Mouse (Mus musculus): ENCODE data around the gene Gm17654. TPM values are rescaled to one million over a fixed set of nuclear protein-coding genes. Genes with fewer than 3 reads are reported as not detected.
"Not testable (repeated sequence)": the region's sequence is repeated elsewhere in the genome, so short reads cannot be mapped to it uniquely, and the experiment has no call there.

Gene Gm17654
- polyA plus RNA-seq (2012; fragmentation: generic; extraction: Trizol) = not detected
- long read RNA-seq, experiment 1 = 0 reads
- long read RNA-seq, experiment 2 = 0 reads

- not testable (repeated sequence) for H3K4me3 ChIP-seq (ENCODE audit: insufficient read depth, poor library complexity, severe bottlenecking); H3K79me3 ChIP-seq (ENCODE audit: low read depth); H3ac ChIP-seq (ENCODE audit: control insufficient read depth, insufficient read length, low read depth); H3K79me2 ChIP-seq (ENCODE audit: control insufficient read depth, insufficient read depth); H3K36me3 ChIP-seq (ENCODE audit: control insufficient read depth, insufficient read depth); H3K27me3 ChIP-seq (ENCODE audit: control insufficient read depth, insufficient read depth, insufficient read length)
These were observed at the start of gene Gm17654 for GRCm38 (mm10) chr14:43579046-43579445. Gene Gm17654, minus strand, starts transcription at chr14:43579146.

DNA sequence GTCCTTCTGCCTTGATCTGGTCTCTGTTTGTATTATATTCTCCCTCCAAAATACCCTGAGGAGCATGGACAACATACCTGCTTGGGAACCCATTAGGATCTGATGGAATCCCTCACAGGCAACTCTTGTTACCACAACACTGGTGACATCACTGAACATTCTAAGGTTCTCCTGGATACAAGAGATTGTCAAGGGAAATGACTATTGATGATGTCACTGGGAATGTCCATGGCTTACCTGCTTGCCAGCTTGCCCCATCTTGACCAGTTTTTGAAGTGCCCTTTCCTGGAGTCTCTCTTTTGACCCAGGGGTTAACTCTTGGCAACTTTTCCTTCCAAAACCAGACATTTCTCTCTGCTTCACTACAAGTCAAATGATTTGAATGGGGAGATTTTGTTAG lies 29.0 kb upstream of the Gm17654 start, which contains the start of gene Gm10375:
Gene Gm10375 (minus strand): TSS at position 101 of the 400 bp plus-strand sequence.
- not testable (repeated sequence) for H3K79me2 ChIP-seq (ENCODE audit: control insufficient read depth, insufficient read depth); H3K27me3 ChIP-seq (ENCODE audit: control insufficient read depth, insufficient read depth, insufficient read length); H3ac ChIP-seq (ENCODE audit: control insufficient read depth, insufficient read length, low read depth); H3K79me3 ChIP-seq (ENCODE audit: low read depth); H3K4me3 ChIP-seq (ENCODE audit: insufficient read depth, poor library complexity, severe bottlenecking); H3K36me3 ChIP-seq (ENCODE audit: control insufficient read depth, insufficient read depth)

GRCm38 (mm10) chr14:43577969-43578368 lies 977 bp downstream of the Gm17654 start:
- not testable (repeated sequence) for H3K79me2 ChIP-seq (ENCODE audit: control insufficient read depth, insufficient read depth); H3K79me3 ChIP-seq (ENCODE audit: low read depth); H3K36me3 ChIP-seq (ENCODE audit: control insufficient read depth, insufficient read depth); H3K27me3 ChIP-seq (ENCODE audit: control insufficient read depth, insufficient read depth, insufficient read length); H3ac ChIP-seq (ENCODE audit: control insufficient read depth, insufficient read length, low read depth); H3K4me3 ChIP-seq (ENCODE audit: insufficient read depth, poor library complexity, severe bottlenecking)

DNA sequence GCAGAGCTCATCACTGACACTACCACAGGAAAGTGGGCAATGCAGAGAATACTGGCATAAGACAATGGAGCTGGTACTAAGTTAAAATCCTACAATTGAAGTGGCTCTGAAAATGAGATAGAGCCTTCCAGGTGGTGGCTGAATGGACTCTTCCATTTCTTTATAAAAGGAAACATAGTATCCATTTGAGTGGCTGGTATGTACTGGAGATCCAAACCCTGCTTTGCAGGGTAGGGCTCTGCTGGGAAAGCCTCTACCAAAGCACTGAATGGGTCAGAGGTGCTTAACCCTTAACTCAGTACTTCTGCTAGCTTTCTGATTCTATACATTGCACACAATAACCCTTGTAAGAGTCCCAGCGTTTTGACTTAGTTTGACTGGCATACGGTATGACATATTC lies 26.7 kb downstream of the Gm17654 start:
- not testable (repeated sequence) for H3K79me3 ChIP-seq (ENCODE audit: low read depth); H3K27me3 ChIP-seq (ENCODE audit: control insufficient read depth, insufficient read depth, insufficient read length); H3K79me2 ChIP-seq (ENCODE audit: control insufficient read depth, insufficient read depth); H3ac ChIP-seq (ENCODE audit: control insufficient read depth, insufficient read length, low read depth); H3K36me3 ChIP-seq (ENCODE audit: control insufficient read depth, insufficient read depth); H3K4me3 ChIP-seq (ENCODE audit: insufficient read depth, poor library complexity, severe bottlenecking)

GRCm38 (mm10) chr14:43546281-43546680 lies 32.7 kb downstream of the Gm17654 start:
- not testable (repeated sequence) for H3ac ChIP-seq (ENCODE audit: control insufficient read depth, insufficient read length, low read depth); H3K36me3 ChIP-seq (ENCODE audit: control insufficient read depth, insufficient read depth)

GRCm38 (mm10) chr14:43543276-43543675 lies 35.7 kb downstream of the Gm17654 start, which contains the start of gene Gm5799:
Gene Gm5799, plus strand, starts transcription at chr14:43543576.
- not testable (repeated sequence) for H3K79me3 ChIP-seq (ENCODE audit: low read depth)

More at GRCm38 (mm10) chr14:43546281-43546680, 32.7 kb downstream of the Gm17654 start:
- H3K4me3 ChIP-seq (ENCODE audit: insufficient read depth, poor library complexity, severe bottlenecking); H3K27me3 ChIP-seq (ENCODE audit: control insufficient read depth, insufficient read depth, insufficient read length); H3K79me2 ChIP-seq (ENCODE audit: control insufficient read depth, insufficient read depth); H3K79me3 ChIP-seq (ENCODE audit: low read depth): not testable (repeated sequence)

GRCm38 (mm10) chr14:43538144-43538543 lies 40.8 kb downstream of the Gm17654 start:
- H3K79me3 ChIP-seq (ENCODE audit: low read depth); H3K79me2 ChIP-seq (ENCODE audit: control insufficient read depth, insufficient read depth); H3K27me3 ChIP-seq (ENCODE audit: control insufficient read depth, insufficient read depth, insufficient read length); H3ac ChIP-seq (ENCODE audit: control insufficient read depth, insufficient read length, low read depth); H3K36me3 ChIP-seq (ENCODE audit: control insufficient read depth, insufficient read depth); H3K4me3 ChIP-seq (ENCODE audit: insufficient read depth, poor library complexity, severe bottlenecking): not testable (repeated sequence)

More at GRCm38 (mm10) chr14:43543276-43543675, 35.7 kb downstream of the Gm17654 start, which contains the start of gene Gm5799:
- H3K4me3 ChIP-seq (ENCODE audit: insufficient read depth, poor library complexity, severe bottlenecking); H3K79me2 ChIP-seq (ENCODE audit: control insufficient read depth, insufficient read depth); H3K27me3 ChIP-seq (ENCODE audit: control insufficient read depth, insufficient read depth, insufficient read length); H3ac ChIP-seq (ENCODE audit: control insufficient read depth, insufficient read length, low read depth); H3K36me3 ChIP-seq (ENCODE audit: control insufficient read depth, insufficient read depth): not testable (repeated sequence)

DNA sequence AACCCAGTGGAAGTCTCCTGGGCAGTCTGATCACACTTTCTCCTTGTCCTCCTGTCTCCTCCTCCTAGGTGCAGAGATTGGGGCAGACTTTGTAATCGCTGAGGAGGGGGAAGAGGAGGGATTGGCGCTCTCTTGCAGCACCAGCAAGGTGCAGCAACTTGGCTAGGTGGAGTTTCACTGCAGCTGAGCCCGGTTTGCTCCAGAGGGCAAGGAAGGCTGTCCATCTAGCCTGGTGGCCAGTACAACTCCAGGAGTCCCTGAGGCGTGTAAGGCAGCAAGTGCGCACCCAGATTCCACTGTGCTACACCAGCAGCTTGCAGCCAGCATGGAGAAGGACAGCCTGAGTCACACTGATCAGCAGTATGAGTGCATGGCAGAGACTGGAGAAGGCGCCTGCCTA lies 46.6 kb downstream of the Gm17654 start:
- not testable (repeated sequence) for H3ac ChIP-seq (ENCODE audit: control insufficient read depth, insufficient read length, low read depth); H3K79me3 ChIP-seq (ENCODE audit: low read depth); H3K27me3 ChIP-seq (ENCODE audit: control insufficient read depth, insufficient read depth, insufficient read length); H3K36me3 ChIP-seq (ENCODE audit: control insufficient read depth, insufficient read depth); H3K4me3 ChIP-seq (ENCODE audit: insufficient read depth, poor library complexity, severe bottlenecking); H3K79me2 ChIP-seq (ENCODE audit: control insufficient read depth, insufficient read depth)

DNA sequence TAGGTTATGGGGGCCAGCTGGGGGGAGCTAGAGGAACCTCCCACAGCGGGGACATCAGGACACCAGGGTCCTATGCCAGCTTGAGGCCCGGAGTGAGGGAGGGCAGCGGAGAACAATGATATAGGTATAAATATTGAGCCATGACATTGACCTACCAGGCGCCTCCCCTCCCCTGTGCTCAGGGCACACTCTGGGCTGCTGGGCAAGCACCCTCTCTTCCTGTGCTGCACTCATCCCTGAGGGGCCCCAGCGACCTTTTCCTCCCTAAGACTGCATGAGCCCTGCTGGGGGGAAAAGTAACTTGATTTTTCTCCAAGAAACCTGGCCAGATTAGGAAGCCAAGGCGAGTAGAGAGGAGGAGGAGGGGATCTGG lies 46.9 kb downstream of the Gm17654 start:
- H3K79me3 ChIP-seq (ENCODE audit: low read depth); H3K36me3 ChIP-seq (ENCODE audit: control insufficient read depth, insufficient read depth); H3K79me2 ChIP-seq (ENCODE audit: control insufficient read depth, insufficient read depth); H3K4me3 ChIP-seq (ENCODE audit: insufficient read depth, poor library complexity, severe bottlenecking); H3K27me3 ChIP-seq (ENCODE audit: control insufficient read depth, insufficient read depth, insufficient read length); H3ac ChIP-seq (ENCODE audit: control insufficient read depth, insufficient read length, low read depth): not testable (repeated sequence)

DNA sequence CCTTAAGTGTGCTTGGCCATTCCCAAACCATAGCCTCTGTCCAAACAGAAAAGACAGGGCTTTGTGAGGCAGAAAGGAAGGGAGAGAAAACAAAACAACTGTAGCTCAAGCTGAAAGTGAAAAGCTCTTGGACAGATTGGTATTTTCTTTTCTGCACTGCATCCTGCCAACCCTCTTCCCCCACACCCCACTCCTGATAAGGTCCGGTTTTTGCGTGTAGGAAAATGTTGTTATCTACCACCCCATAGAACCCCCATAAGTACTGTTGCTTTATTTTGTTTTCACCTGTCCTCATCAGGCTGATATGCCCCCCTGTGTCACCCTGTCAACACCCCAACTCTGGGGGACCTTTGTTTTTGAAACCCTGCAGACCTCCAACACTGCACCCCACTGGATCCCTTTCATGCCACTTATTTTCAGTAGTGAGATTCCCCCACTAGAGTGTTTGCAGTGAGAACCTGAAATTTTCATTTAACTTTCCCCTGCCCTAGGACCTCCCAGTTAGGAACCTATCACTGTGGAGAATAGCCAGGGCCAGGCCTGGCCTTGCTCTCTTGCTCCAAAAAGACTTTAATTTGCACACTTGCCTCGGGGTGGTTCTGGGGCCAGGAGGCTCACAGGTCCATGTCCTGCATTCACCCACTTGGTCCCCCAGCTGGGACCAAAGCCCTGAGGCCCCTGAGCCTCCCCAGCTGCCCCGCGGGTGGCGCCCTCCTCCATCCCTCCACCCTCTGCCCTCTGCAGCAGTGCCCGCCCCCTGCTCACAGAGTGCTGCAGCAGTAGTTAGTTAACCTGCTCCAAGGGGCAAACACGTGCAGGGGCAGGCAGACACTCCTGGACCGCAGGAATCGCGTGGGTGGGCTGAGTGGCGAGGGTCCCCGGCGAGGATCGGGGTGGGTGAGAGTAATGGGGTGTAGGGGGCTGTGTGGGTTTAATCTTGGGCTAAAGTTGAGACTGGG lies 47.6 kb downstream of the Gm17654 start:
- not testable (repeated sequence) for H3ac ChIP-seq (ENCODE audit: control insufficient read depth, insufficient read length, low read depth); H3K27me3 ChIP-seq (ENCODE audit: control insufficient read depth, insufficient read depth, insufficient read length); H3K4me3 ChIP-seq (ENCODE audit: insufficient read depth, poor library complexity, severe bottlenecking); H3K36me3 ChIP-seq (ENCODE audit: control insufficient read depth, insufficient read depth); H3K79me2 ChIP-seq (ENCODE audit: control insufficient read depth, insufficient read depth); H3K79me3 ChIP-seq (ENCODE audit: low read depth)

Data from C2C12 (cell line).